Mouse (Mus musculus) stomach, embryonic 16.5 days (tissue): ENCODE results near the gene Cacna1e. TPM values are rescaled to one million over a fixed set of nuclear protein-coding genes. Genes with fewer than 3 reads are reported as not detected.

ENCODE experiments used
- ATAC-seq: fragments of 200-750 bp; cut with Nextera tagmentation; 2 replicates; pipeline ENCODE4 v1.8.0; 2017; ENCODE audit warnings: moderate number of reproducible peaks, moderate TSS enrichment; ENCODE audit not compliant: insufficient read depth, low FRiP score
- H3K27ac ChIP-seq: fragments of 300-500 bp; sonication (generic); 2 replicates; pipeline ENCODE4 v1.5.1; 2014; ENCODE audit warnings: low read length
- H3K27me3 ChIP-seq: fragments of 300-500 bp; sonication (generic); 2 replicates; pipeline ENCODE4 v1.6.1; 2014; ENCODE audit warnings: low read length, control low read depth, mixed read lengths; ENCODE audit not compliant: control insufficient read depth, insufficient read depth
- H3K36me3 ChIP-seq: fragments of 300-500 bp; sonication (generic); 2 replicates; pipeline ENCODE4 v1.6.1; 2014; ENCODE audit warnings: low read length; ENCODE audit not compliant: control insufficient read depth, insufficient read depth
- H3K4me1 ChIP-seq: fragments of 300-500 bp; sonication (generic); 2 replicates; pipeline ENCODE4 v1.6.1; 2014; ENCODE audit warnings: low read length, control low read depth, mixed read lengths; ENCODE audit not compliant: control insufficient read depth, insufficient read depth
- H3K4me2 ChIP-seq: fragments of 300-500 bp; sonication (generic); 2 replicates; pipeline ENCODE4 v1.6.1; 2014; ENCODE audit warnings: low read depth, low read length, mixed read lengths
- H3K4me3 ChIP-seq: fragments of 300-500 bp; sonication (generic); replicated peaks from 2 replicates; pipeline ENCODE4 v1.5.1; 2014; ENCODE audit warnings: mild to moderate bottlenecking, low read length
- H3K9ac ChIP-seq: fragments of 300-500 bp; sonication (generic); 2 replicates; pipeline ENCODE4 v1.6.1; 2014; ENCODE audit warnings: low read length
- H3K9me3 ChIP-seq: fragments of 300-500 bp; sonication (generic); replicated peaks from 2 replicates; pipeline ENCODE4 v1.6.1; 2016; ENCODE audit warnings: low read length, control low read depth; ENCODE audit not compliant: control insufficient read depth
- WGBS: fragments of 180-500 bp; shearing (Covaris S2); extraction: QIAGEN DNeasy Blood & Tissue Kit; methylation state at CpG from one replicate; pipeline ENCODE4 v1.1.7; 2014; 5-methylcytosine and 5-hydroxymethylcytosine counted together
- polyA plus RNA-seq: library from polyadenylated mRNA; unstranded; fragments of >200 nt; fragmentation: Nextera tagmentation; extraction: Ambion mirVana; gene quantifications from 2 replicates; pipeline ENCODE4 v1.2.1, GENCODE M21; 2015

Gene Cacna1e
- polyA plus RNA-seq, 1 experiment from 2014 or later = 1.2 TPM

DNA sequence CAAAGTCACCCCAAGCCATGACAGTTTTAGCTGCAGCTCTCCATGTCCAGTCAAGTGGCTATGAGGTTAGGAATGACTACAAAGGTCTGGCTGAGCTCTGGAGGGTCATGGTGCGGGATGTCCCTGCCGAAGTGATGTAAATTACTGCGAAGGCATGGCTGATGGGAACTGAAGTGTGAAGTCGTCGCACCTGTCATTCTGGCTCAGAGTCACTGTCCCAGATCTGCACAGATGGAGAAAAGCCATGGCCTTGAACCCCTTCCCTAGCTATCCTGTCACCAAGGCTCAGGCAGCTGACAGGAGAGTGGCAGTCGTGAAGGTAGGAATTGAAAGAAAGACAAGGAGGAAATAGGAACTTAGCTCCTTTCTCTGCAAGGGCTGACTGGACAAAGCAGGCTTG lies 197.4 kb downstream of the Cacna1e start:
- H3K4me3 ChIP-seq = no peak overlapping the region
- WGBS = 89% methylated on average over 6 of the region's 6 CpGs

DNA sequence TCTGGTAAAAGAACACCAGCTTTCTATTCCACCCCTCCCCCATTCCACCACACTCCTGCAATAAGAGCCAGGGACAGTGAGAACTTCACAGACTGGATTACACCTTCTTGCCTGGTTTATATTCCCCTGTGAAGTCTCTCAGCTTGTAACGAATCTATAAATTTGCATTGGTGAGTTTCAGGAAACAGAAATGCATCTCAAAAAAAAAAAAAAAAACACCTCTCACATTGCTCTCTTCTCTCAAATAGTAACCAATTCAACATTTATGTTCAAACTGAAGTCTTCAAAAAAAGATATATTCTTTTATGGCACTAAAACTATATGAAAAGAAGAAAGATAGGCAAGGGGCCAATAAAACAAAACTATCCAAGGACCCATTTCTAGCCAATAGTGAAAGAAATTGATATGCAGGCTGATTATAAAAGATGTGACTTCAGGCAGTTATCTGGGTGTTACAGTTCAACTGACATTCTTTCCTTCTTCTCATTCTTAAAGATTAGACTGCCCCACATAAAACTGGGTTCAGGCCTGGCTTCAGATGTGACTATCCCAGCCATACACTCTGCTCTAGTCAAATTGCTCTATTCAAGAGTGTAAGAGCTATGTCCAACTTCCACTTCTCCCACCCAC lies 200.7 kb downstream of the Cacna1e start:
- Histone ChIP-seq H3K4me3 (no peak overlapping the region), H3K27me3 (no peaks in the 10 kb centered on the region), H3K9me3 (no peaks in the 10 kb centered on the region), H3K9ac (no peak overlapping the region), H3K4me2 (no peak overlapping the region), H3K27ac (no peak overlapping the region), H3K36me3 (no peaks in the 10 kb centered on the region), H3K4me1 (no peaks in the 10 kb centered on the region)
- 81% methylated on average over 1 of the region's 1 CpGs for WGBS
- ATAC-seq = no peak

More for the DNA sequence above, 197.4 kb downstream of the Cacna1e start:
- Histone ChIP-seq H3K4me1 (no peaks in the 10 kb centered on the region), H3K27me3 (no peaks in the 10 kb centered on the region), H3K9me3 (no peaks in the 10 kb centered on the region), H3K36me3 (no peaks in the 10 kb centered on the region), H3K9ac (no peak overlapping the region), H3K27ac (no peak overlapping the region), H3K4me2 (no peak overlapping the region)
- no peak for ATAC-seq

DNA sequence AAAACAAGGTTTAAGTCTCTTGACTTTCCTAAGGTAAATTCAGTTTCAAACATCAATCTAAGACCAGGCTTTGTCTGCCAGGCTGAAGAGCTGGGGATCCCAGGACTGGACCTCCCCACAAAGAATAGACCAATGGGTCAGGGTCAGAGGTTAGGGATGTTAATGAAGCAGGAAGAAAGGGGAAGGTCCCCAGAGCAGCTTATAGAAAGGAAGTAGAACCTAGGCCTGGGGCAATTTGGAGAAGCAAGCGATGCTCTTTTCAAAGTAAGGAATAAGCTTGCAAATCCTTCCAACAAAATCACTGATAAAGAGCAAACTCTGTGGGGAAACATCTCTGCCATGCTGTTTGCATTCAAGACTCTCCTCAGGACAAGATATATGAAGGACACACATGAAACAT lies 205.3 kb downstream of the Cacna1e start:
- Histone ChIP-seq H3K27me3 (no peaks in the 10 kb centered on the region), H3K27ac (no peak overlapping the region), H3K4me2 (no peak overlapping the region), H3K4me1 (no peaks in the 10 kb centered on the region), H3K9ac (no peak overlapping the region), H3K9me3 (no peaks in the 10 kb centered on the region), H3K36me3 (no peaks in the 10 kb centered on the region), H3K4me3 (no peak overlapping the region)
- ATAC-seq = no peak
- WGBS = 83% methylated on average over 1 of the region's 1 CpGs

DNA sequence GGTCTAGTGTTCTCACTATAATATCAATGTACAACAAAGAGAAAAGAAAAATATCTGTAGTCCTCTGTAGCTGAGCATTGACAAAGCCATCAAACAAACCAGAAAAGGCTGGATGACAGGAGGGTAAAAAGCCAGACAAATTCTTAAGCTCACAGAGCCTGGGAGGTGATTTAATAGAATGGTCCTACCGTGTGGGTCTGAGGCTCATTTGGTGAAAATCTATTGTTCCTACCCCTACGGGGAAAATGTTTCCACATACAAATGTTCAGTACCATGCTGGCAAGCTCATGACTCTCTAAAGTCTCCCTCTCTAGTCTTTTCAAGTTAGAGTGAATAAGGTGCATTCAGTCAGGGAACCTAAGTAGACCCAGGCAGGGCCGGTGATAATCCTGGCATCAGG lies 206.2 kb downstream of the Cacna1e start:
- Histone ChIP-seq H3K36me3 (no peaks in the 10 kb centered on the region), H3K4me2 (no peak overlapping the region), H3K4me1 (no peaks in the 10 kb centered on the region), H3K9ac (no peak overlapping the region), H3K27me3 (no peaks in the 10 kb centered on the region), H3K4me3 (no peak overlapping the region), H3K27ac (no peak overlapping the region), H3K9me3 (no peaks in the 10 kb centered on the region)
- no peak for ATAC-seq
- WGBS = 87% methylated on average over 3 of the region's 3 CpGs

DNA sequence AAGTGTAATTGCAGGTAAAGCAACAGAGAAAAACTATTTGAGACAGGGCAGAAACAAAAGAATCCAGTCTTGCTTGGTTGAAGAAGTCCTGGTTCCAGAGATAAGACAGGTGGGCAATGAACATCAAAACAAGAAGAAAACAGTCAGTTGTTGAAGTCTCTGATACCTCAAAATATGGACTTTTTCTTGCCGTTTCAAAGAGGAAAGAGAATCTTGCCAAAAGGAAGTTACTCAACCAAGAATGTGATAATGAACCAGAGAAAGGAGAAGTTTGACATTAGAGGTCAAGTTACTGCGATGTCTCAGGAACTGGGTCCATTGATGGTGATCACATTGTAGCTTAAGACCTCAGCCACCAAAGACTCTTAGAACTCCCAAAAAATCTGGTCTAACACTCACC lies 206.6 kb downstream of the Cacna1e start:
- H3K27ac ChIP-seq = no peak overlapping the region
- H3K9ac ChIP-seq = no peak overlapping the region
- no peak overlapping the region for H3K4me3 ChIP-seq
- H3K36me3 ChIP-seq = no peaks in the 10 kb centered on the region
- no peaks in the 10 kb centered on the region for H3K4me1 ChIP-seq
- no peak overlapping the region for H3K4me2 ChIP-seq
- H3K9me3 ChIP-seq = no peaks in the 10 kb centered on the region
- ATAC-seq = no peak
- WGBS = 67% methylated on average over 2 of the region's 2 CpGs
- H3K27me3 ChIP-seq = no peaks in the 10 kb centered on the region

DNA sequence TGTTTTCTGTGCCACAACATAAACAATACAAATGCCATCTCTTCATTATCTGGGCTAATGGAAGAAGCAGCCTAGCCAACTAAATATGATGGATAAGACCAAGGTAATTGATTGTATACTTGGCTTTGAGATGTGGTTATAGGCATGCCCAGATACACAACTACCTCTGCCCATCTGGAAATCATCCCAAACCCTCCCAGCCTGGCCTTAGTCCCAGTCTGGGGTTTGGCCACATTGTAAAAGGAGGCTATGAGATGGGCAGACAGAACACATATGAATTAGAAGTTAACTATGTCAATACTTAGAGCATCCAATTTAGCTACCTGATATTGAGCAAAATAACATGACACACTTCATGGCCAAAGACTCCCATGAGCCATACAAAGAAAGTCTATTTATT lies 220.6 kb downstream of the Cacna1e start:
- Histone ChIP-seq H3K27me3 (no peaks in the 10 kb centered on the region), H3K27ac (no peak overlapping the region), H3K36me3 (no peaks in the 10 kb centered on the region), H3K4me3 (no peak overlapping the region), H3K4me2 (no peak overlapping the region), H3K9ac (no peak overlapping the region), H3K9me3 (no peaks in the 10 kb centered on the region), H3K4me1 (no peaks in the 10 kb centered on the region)
- no peak for ATAC-seq

DNA sequence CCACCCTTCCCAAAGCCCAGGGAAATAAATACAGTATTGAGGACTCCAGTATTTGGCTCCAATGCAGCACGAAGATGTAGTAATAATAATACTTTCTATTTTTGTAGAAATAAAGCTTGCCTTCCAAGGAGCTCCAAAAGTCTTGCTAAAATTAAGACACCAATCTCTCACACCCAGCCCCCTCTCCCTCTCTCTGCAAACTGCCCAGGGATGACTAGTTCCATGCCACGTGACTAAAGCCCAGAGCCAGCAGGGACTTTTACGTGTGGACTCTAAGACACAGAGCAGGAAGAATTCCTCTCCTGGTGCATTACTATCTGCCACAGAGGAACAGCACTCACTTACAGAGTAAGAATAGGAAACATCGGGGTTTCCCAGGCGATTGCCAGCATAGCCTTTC lies 222.3 kb downstream of the Cacna1e start:
- Histone ChIP-seq H3K27me3 (no peaks in the 10 kb centered on the region), H3K9ac (no peak overlapping the region), H3K9me3 (no peaks in the 10 kb centered on the region), H3K4me1 (no peaks in the 10 kb centered on the region), H3K4me2 (no peak overlapping the region), H3K4me3 (no peak overlapping the region), H3K27ac (no peak overlapping the region), H3K36me3 (no peaks in the 10 kb centered on the region)
- 86% methylated on average over 5 of the region's 5 CpGs for WGBS
- ATAC-seq = no peak

DNA sequence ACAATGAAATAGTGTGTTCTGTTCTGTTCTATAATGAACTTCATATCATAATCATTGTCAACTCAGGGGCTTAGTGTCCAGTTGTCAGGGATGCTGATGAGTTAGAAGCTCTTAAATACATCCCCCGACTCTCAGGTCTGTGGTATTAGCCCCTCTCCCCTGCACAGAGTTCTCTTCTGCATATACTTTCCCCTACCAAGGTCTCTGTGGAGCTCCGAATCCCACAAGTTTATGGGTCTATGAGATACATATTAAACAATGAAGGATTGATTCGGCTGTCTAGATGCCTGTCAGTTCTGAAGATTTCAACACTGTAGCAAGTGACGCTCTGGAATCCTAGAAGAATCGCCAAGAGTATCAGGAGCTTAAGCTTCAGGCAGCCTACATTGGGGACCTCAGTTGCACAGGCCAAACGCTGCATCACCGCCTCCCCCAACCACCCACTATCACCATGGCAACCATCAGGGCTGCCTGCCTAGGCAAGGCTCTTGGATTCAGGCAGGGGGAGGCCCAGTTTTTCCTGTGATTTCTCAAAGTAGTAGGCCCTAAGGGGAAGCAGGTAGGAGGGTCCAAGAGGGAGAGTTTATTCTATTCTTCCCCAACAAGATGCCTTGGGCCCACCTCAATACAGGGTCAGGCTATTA lies 223.0 kb downstream of the Cacna1e start:
- ATAC-seq = no peak
- 59% methylated on average over 7 of the region's 7 CpGs for WGBS
- H3K4me2 ChIP-seq = no peak overlapping the region

DNA sequence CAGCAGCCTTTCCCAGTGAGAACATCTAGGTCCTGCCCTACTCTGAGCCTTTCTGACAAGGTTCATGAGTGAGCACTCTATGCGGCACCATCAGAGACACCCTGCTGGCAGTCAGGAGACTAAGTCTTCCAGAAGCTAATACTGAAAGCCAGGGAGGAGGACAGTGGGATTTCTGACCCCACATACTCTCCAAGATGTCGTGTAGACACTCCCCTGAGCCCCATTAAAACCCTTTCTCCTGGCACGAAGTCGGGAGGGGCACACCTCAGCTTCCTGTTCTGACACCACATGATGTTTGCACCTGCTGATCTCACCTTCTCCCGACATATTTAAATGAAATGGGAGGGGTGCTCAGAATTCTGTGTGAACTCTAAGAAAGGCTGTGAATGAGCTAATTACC lies 226.9 kb downstream of the Cacna1e start:
- no peak overlapping the region for H3K4me2 ChIP-seq

More for the DNA sequence above, 223.0 kb downstream of the Cacna1e start:
- Histone ChIP-seq H3K27ac (no peak overlapping the region), H3K4me1 (no peaks in the 10 kb centered on the region), H3K9me3 (no peaks in the 10 kb centered on the region), H3K36me3 (no peaks in the 10 kb centered on the region), H3K27me3 (no peaks in the 10 kb centered on the region), H3K9ac (no peak overlapping the region), H3K4me3 (no peak overlapping the region)

More for the DNA sequence above, 226.9 kb downstream of the Cacna1e start:
- Histone ChIP-seq H3K9me3 (no peaks in the 10 kb centered on the region), H3K4me1 (no peaks in the 10 kb centered on the region), H3K27ac (no peak overlapping the region), H3K4me3 (no peak overlapping the region), H3K27me3 (no peaks in the 10 kb centered on the region), H3K9ac (no peak overlapping the region), H3K36me3 (no peaks in the 10 kb centered on the region)
- no peak for ATAC-seq
- WGBS = 50% methylated on average over 5 of the region's 5 CpGs
